Mouse (Mus musculus) ES-E14 (cell line): ENCODE measurements around the gene Mthfd1l.

Experiments
- HCFC1 ChIP-seq: IDR thresholded peaks from 2 replicates; pipeline ENCODE4 v1.6.1; 2012; ENCODE audit warnings: low read length, inconsistent platforms, borderline replicate concordance; ENCODE audit not compliant: insufficient read depth
- ZC3H11A ChIP-seq: IDR thresholded peaks from 2 replicates; pipeline ENCODE4 v1.6.1; 2012; ENCODE audit warnings: low read depth, mild to moderate bottlenecking, inconsistent platforms, low read length, borderline replicate concordance
- ZNF384 ChIP-seq: IDR thresholded peaks from 2 replicates; pipeline ENCODE4 v1.6.1; 2012; ENCODE audit warnings: low read depth, low read length, inconsistent platforms

DNA sequence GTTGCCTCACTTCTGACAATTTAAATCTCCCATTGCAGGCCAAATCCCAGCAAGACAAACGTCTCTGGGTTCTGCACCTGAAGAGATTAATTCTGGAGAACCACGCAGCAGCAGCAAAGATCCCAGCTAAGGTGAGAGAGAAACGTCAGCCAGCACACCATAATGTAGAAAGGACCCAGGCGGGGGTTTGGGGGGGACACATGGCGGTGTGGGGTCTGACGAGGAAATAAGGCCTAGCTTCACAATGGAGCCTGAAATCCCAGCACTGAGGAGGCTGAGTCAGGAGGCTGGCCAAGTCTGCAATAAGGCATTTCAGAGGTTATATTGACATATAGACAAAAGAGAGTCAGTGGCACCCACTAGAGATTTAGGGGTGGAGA is 32.3 kb upstream of the Mthfd1l start:
- TF ChIP-seq ZC3H11A (no peak), HCFC1 (no peak), ZNF384 (no peak)
